Mouse (Mus musculus) liver, postnatal 0 days (tissue): ENCODE data around the gene Spice1.

Source experiments
- CTCF ChIP-seq: sonication (generic); IDR thresholded peaks from 2 replicates; pipeline ENCODE4 v1.5.1; 2016; ENCODE audit warnings: antibody characterized with exemption, low read depth
- EP300 ChIP-seq: IDR thresholded peaks from 2 replicates; pipeline ENCODE4 v1.6.1; 2016; ENCODE audit warnings: antibody characterized with exemption, low read depth, mild to moderate bottlenecking

- TF ChIP-seq CTCF, result no peak
- TF ChIP-seq EP300, result no peak
These were observed 58.0 kb downstream of the Spice1 start for GRCm38 (mm10) chr16:44404933-44405332.
